10 mouse cellular contexts compared by ENCODE assay signal in genomic region chr19:11602026-11602425, GRCm38 (mm10). TPM values are rescaled to one million over a fixed set of nuclear protein-coding genes. Genes with fewer than 3 reads are reported as not detected.
DNase-seq lines count a peak whose midpoint lies in the region; ATAC-seq and TF ChIP-seq lines count a peak whose summit lies in the region.
"Had no signal": no experiment of that assay in that cellular context is flagged by ENCODE, and none has a peak within 500 bp of the region (broad histone marks: within the 10 kb centered on the region; RNA-seq: fewer than 3 reads in every experiment).

No protein-coding gene starts in this region.

- no peaks in the 10 kb centered on the region for H3K4me1 ChIP-seq in midbrain, postnatal 0 days (ENCODE audit: insufficient read depth, low read length)
- no peaks in the 10 kb centered on the region for H3K4me1 ChIP-seq in midbrain, embryonic 15.5 days
- H3K4me1 ChIP-seq in stomach, embryonic 15.5 days, result no peaks in the 10 kb centered on the region
- H3K4me1 ChIP-seq in forebrain, embryonic 13.5 days, result no peaks in the 10 kb centered on the region
- H3K4me1 ChIP-seq: heart, embryonic 15.5 days; neural tube, embryonic 13.5 days had no signal

- no peaks in the 10 kb centered on the region for H3K36me3 ChIP-seq in midbrain, postnatal 0 days (ENCODE audit: insufficient read depth, low read length)
- H3K36me3 ChIP-seq in midbrain, embryonic 15.5 days (replicated peaks), result no peaks in the 10 kb centered on the region
- H3K36me3 ChIP-seq in stomach, embryonic 15.5 days, result no peaks in the 10 kb centered on the region
- no peaks in the 10 kb centered on the region for H3K36me3 ChIP-seq in forebrain, embryonic 13.5 days (ENCODE audit: poor library complexity, severe bottlenecking)
- H3K36me3 ChIP-seq: heart, embryonic 15.5 days; neural tube, embryonic 13.5 days had no signal

- H3K4me3 ChIP-seq in midbrain, postnatal 0 days (ENCODE audit: low read depth, low read length), result no peak overlapping the region
- H3K4me3 ChIP-seq in midbrain, embryonic 15.5 days, result no peak overlapping the region
- H3K4me3 ChIP-seq in stomach, embryonic 15.5 days (replicated peaks), result no peak overlapping the region
- H3K4me3 ChIP-seq in forebrain, embryonic 13.5 days, result no peak overlapping the region
- H3K4me3 ChIP-seq: heart, embryonic 15.5 days; neural tube, embryonic 13.5 days had no signal

- WGBS in midbrain, postnatal 0 days, result 81% methylated on average over 2 of the region's 2 CpGs
- 91% methylated on average over 2 of the region's 2 CpGs for WGBS in midbrain, embryonic 15.5 days
- WGBS in stomach, embryonic 15.5 days, result 78% methylated on average over 2 of the region's 2 CpGs
- WGBS in forebrain, embryonic 13.5 days, result 95% methylated on average over 2 of the region's 2 CpGs

- H3K27me3 ChIP-seq in midbrain, postnatal 0 days (ENCODE audit: insufficient read depth, low read length), result no peaks in the 10 kb centered on the region
- no peaks in the 10 kb centered on the region for H3K27me3 ChIP-seq in midbrain, embryonic 15.5 days (replicated peaks)
- no peaks in the 10 kb centered on the region for H3K27me3 ChIP-seq in stomach, embryonic 15.5 days (replicated peaks)
- no peaks in the 10 kb centered on the region for H3K27me3 ChIP-seq in forebrain, embryonic 13.5 days
- H3K27me3 ChIP-seq: heart, embryonic 15.5 days; neural tube, embryonic 13.5 days had no signal

- no peak overlapping the region for H3K27ac ChIP-seq in midbrain, postnatal 0 days (ENCODE audit: low read depth, low read length)
- no peak overlapping the region for H3K27ac ChIP-seq in midbrain, embryonic 15.5 days
- H3K27ac ChIP-seq in stomach, embryonic 15.5 days, result no peak overlapping the region
- H3K27ac ChIP-seq in forebrain, embryonic 13.5 days, result no peak overlapping the region
- H3K27ac ChIP-seq: heart, embryonic 15.5 days; neural tube, embryonic 13.5 days had no signal

- no peaks in the 10 kb centered on the region for H3K9me3 ChIP-seq in midbrain, postnatal 0 days (ENCODE audit: low read length)
- no peaks in the 10 kb centered on the region for H3K9me3 ChIP-seq in midbrain, embryonic 15.5 days
- no peaks in the 10 kb centered on the region for H3K9me3 ChIP-seq in stomach, embryonic 15.5 days
- no peaks in the 10 kb centered on the region for H3K9me3 ChIP-seq in forebrain, embryonic 13.5 days (replicated peaks)
- H3K9me3 ChIP-seq: heart, embryonic 15.5 days; neural tube, embryonic 13.5 days had no signal

- peak; percentile 77 for TF ChIP-seq CTCF in midbrain, postnatal 0 days (IDR thresholded peaks at IDR 0.05)

- no peak overlapping the region for H3K9ac ChIP-seq in midbrain, postnatal 0 days (replicated peaks; ENCODE audit: low read length, poor library complexity, severe bottlenecking)
- no peak overlapping the region for H3K9ac ChIP-seq in midbrain, embryonic 15.5 days
- no peak overlapping the region for H3K9ac ChIP-seq in stomach, embryonic 15.5 days
- no peak overlapping the region for H3K9ac ChIP-seq in forebrain, embryonic 13.5 days
- H3K9ac ChIP-seq: heart, embryonic 15.5 days; neural tube, embryonic 13.5 days had no signal

- ATAC-seq in midbrain, postnatal 0 days (ENCODE audit: low FRiP score), result 0 out of 2 replicates have a peak, but pooled peaks have one; percentile 38
- no peak for ATAC-seq in midbrain, embryonic 15.5 days (replicated peaks)
- peak; percentile 78 for ATAC-seq in granulocyte monocyte progenitor cell, adult 5-6 weeks (replicated peaks; ENCODE audit: poor library complexity, severe bottlenecking)
- ATAC-seq in stomach, embryonic 15.5 days (ENCODE audit: insufficient read depth, low FRiP score, low read depth), result peak; percentile 18; the same call in 1 of the 2 replicates
- ATAC-seq in forebrain, embryonic 13.5 days, result no peak

- H3K4me2 ChIP-seq in midbrain, postnatal 0 days (ENCODE audit: low read depth, low read length, poor library complexity, severe bottlenecking), result no peak overlapping the region
- no peak overlapping the region for H3K4me2 ChIP-seq in midbrain, embryonic 15.5 days
- H3K4me2 ChIP-seq in stomach, embryonic 15.5 days, result no peak overlapping the region
- H3K4me2 ChIP-seq in forebrain, embryonic 13.5 days, result no peak overlapping the region
- H3K4me2 ChIP-seq: heart, embryonic 15.5 days; neural tube, embryonic 13.5 days had no signal

- intact Hi-C loops in left cerebral cortex, postnatal 4 days (cut with DNase I), result loop anchor here (5.0 kb wide), 1 partner anchor 245 kb away; no protein-coding TSS in a partner anchor

- DNase-seq in embryo, embryonic 10 days (ENCODE audit: low spot score), result peak; percentile 56
- DNase-seq in embryo, embryonic 9.5 days (ENCODE audit: extremely low spot score), result no peak
- DNase-seq in midbrain, postnatal 0 days (ENCODE audit: low spot score), result peak; percentile 66
- DNase-seq in left cerebral cortex, postnatal 4 days, result peak; percentile 18

RNA-seq across cellular contexts. Expression of gene Ms4a6d, which starts 2.6 kb away (rescaled TPM):
- total RNA-seq in midbrain, postnatal 0 days (2014; rRNA removed), result 1.3 and 2.0 TPM in 2 replicates
- 1.8 and 2.7 TPM in 2 replicates for polyA plus RNA-seq in midbrain, postnatal 0 days (2015; fragmentation: Nextera tagmentation; extraction: Ambion mirVana)
- 2.1 and 2.5 TPM in 2 replicates for polyA plus RNA-seq in midbrain, embryonic 15.5 days (2015; fragmentation: Nextera tagmentation; extraction: Ambion mirVana)
- 3.6 and 6.2 TPM in 2 replicates for total RNA-seq in granulocyte monocyte progenitor cell, adult 5-6 weeks (2014; fragmentation: Nextera tagmentation)
- 2.4 and 2.7 TPM in 2 replicates for total RNA-seq in granulocyte monocyte progenitor cell, adult 5-6 weeks (2017)
- total RNA-seq in left cerebral cortex, postnatal 4 days (2021), result under 1 TPM; 0.50 to 0.54 TPM
- polyA plus RNA-seq in stomach, embryonic 15.5 days (2015; fragmentation: Nextera tagmentation; extraction: Ambion mirVana), result 6.8 and 6.9 TPM in 2 replicates
- 0.73 and 1.0 TPM in 2 replicates for polyA plus RNA-seq in forebrain, embryonic 13.5 days (2015; fragmentation: Nextera tagmentation; extraction: Ambion mirVana)

RNA-seq across cellular contexts. Expression of gene Ms4a2, which starts 21.5 kb away (rescaled TPM):
- total RNA-seq in midbrain, postnatal 0 days (2014; rRNA removed), result not detected in 2 replicates
- 0.09 and 0.15 TPM in 2 replicates for polyA plus RNA-seq in midbrain, postnatal 0 days (2015; fragmentation: Nextera tagmentation; extraction: Ambion mirVana)
- polyA plus RNA-seq in midbrain, embryonic 15.5 days (2015; fragmentation: Nextera tagmentation; extraction: Ambion mirVana), result not detected in 2 replicates
- 21.5 and 44.3 TPM in 2 replicates for total RNA-seq in granulocyte monocyte progenitor cell, adult 5-6 weeks (2014; fragmentation: Nextera tagmentation)
- 35.0 and 40.7 TPM in 2 replicates for total RNA-seq in granulocyte monocyte progenitor cell, adult 5-6 weeks (2017)
- under 1 TPM; 0.44 to 0.54 TPM for total RNA-seq in left cerebral cortex, postnatal 4 days (2021)
- polyA plus RNA-seq in stomach, embryonic 15.5 days (2015; fragmentation: Nextera tagmentation; extraction: Ambion mirVana), result 0.81 and 0.83 TPM in 2 replicates
- polyA plus RNA-seq in forebrain, embryonic 13.5 days (2015; fragmentation: Nextera tagmentation; extraction: Ambion mirVana), result not detected in 2 replicates
- polyA plus RNA-seq: heart, embryonic 15.5 days had no signal

RNA-seq across cellular contexts. Expression of gene Ms4a3, which starts 38.6 kb away (rescaled TPM):
- total RNA-seq in midbrain, postnatal 0 days (2014; rRNA removed), result not detected in 2 replicates
- polyA plus RNA-seq in midbrain, postnatal 0 days (2015; fragmentation: Nextera tagmentation; extraction: Ambion mirVana), result not detected in 2 replicates
- not detected in 2 replicates for polyA plus RNA-seq in midbrain, embryonic 15.5 days (2015; fragmentation: Nextera tagmentation; extraction: Ambion mirVana)
- 1,080 and 1,135 TPM in 2 replicates for total RNA-seq in granulocyte monocyte progenitor cell, adult 5-6 weeks (2014; fragmentation: Nextera tagmentation)
- total RNA-seq in granulocyte monocyte progenitor cell, adult 5-6 weeks (2017), result 1,013 and 1,248 TPM in 2 replicates
- not detected for total RNA-seq in left cerebral cortex, postnatal 4 days (2021)
- 0.86 and 1.7 TPM in 2 replicates for polyA plus RNA-seq in stomach, embryonic 15.5 days (2015; fragmentation: Nextera tagmentation; extraction: Ambion mirVana)
- polyA plus RNA-seq in forebrain, embryonic 13.5 days (2015; fragmentation: Nextera tagmentation; extraction: Ambion mirVana), result not detected in 2 replicates
- polyA plus RNA-seq: heart, embryonic 15.5 days had no signal

RNA-seq across cellular contexts. Expression of gene Oosp2, which starts 58.3 kb away (rescaled TPM):
- total RNA-seq in midbrain, postnatal 0 days (2014; rRNA removed), result not detected in 2 replicates
- not detected in 2 replicates for polyA plus RNA-seq in midbrain, postnatal 0 days (2015; fragmentation: Nextera tagmentation; extraction: Ambion mirVana)
- polyA plus RNA-seq in midbrain, embryonic 15.5 days (2015; fragmentation: Nextera tagmentation; extraction: Ambion mirVana), result not detected in 2 replicates
- total RNA-seq in granulocyte monocyte progenitor cell, adult 5-6 weeks (2014; fragmentation: Nextera tagmentation), result 5.0 TPM in 1 of 2 replicates, not detected in the other
- 1.3 TPM in 1 of 2 replicates, not detected in the other for total RNA-seq in granulocyte monocyte progenitor cell, adult 5-6 weeks (2017)
- total RNA-seq in left cerebral cortex, postnatal 4 days (2021), result not detected
- not detected in 2 replicates for polyA plus RNA-seq in stomach, embryonic 15.5 days (2015; fragmentation: Nextera tagmentation; extraction: Ambion mirVana)
- not detected in 2 replicates for polyA plus RNA-seq in forebrain, embryonic 13.5 days (2015; fragmentation: Nextera tagmentation; extraction: Ambion mirVana)
- polyA plus RNA-seq: heart, embryonic 15.5 days; neural tube, embryonic 13.5 days had no signal

Comparison
In these comparisons a context has a peak if more than half of its experiments do, and no peak if none do; other contexts are left out.
1. ATAC-seq: peak in midbrain, postnatal 0 days (single experiment), granulocyte monocyte progenitor cell, adult 5-6 weeks (single experiment) and stomach, embryonic 15.5 days (single experiment); none in midbrain, embryonic 15.5 days (single experiment) and forebrain, embryonic 13.5 days (single experiment).